Mouse (Mus musculus) heart, postnatal 0 days (tissue): ENCODE results near the gene Col6a6.

Experiments used
- CTCF ChIP-seq: IDR thresholded peaks from 2 replicates; pipeline ENCODE4 v1.5.1; 2016; ENCODE audit warnings: antibody characterized with exemption, control low read depth, low read depth
- EP300 ChIP-seq: IDR thresholded peaks from 2 replicates; pipeline ENCODE4 v1.6.1; 2016; ENCODE audit warnings: antibody characterized with exemption, low read depth

DNA sequence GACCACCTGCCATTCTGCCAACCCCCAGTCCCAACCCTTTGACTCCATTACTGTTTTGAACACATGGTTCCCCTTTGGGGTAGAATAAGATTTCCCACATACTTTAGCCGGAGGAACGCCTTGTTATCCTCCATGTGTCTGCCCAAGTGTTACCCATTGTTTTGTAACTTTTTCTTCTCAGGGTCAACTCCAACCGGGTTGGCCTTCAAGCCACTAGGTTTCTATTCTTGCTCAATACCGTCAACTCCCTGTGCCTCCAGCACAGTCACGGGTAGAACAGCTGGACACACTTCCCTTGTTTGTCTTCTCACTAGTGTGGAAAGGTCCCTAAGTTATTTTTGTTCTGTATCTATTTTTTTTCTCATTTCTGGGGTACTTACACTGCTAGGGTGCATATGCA lies 69.1 kb downstream of the Col6a6 start:
- TF ChIP-seq EP300 (no peak), CTCF (no peak)
